Mouse (Mus musculus) kidney, postnatal 0 days (tissue): ENCODE data around the gene Gnat2. TPM values are rescaled to one million over a fixed set of nuclear protein-coding genes. Genes with fewer than 3 reads are reported as not detected.

Source experiments
- ATAC-seq: fragments of 200-750 bp; cut with Nextera tagmentation; replicated peaks from 2 replicates; pipeline ENCODE4 v1.8.0; 2017; ENCODE audit warnings: low read depth, moderate number of reproducible peaks, moderate TSS enrichment, moderate library complexity; ENCODE audit not compliant: low FRiP score
- DNase-seq: peaks from one replicate; pipeline ENCODE4 v3.0.0-alpha.2; 2016; ENCODE audit warnings: low spot score
- H3K27ac ChIP-seq: fragments of 300-500 bp; sonication (generic); 2 replicates; pipeline ENCODE4 v1.5.1; 2014; ENCODE audit warnings: mild to moderate bottlenecking
- H3K27me3 ChIP-seq: fragments of 300-500 bp; sonication (generic); 2 replicates; pipeline ENCODE4 v1.6.1; 2014; ENCODE audit warnings: low read length, mixed read lengths; ENCODE audit not compliant: insufficient read depth
- H3K36me3 ChIP-seq: fragments of 300-500 bp; sonication (generic); 2 replicates; pipeline ENCODE4 v1.6.1; 2014; ENCODE audit warnings: low read length, mixed read lengths; ENCODE audit not compliant: insufficient read depth
- H3K4me1 ChIP-seq: fragments of 300-500 bp; sonication (generic); replicated peaks from 2 replicates; pipeline ENCODE4 v1.6.1; 2014; ENCODE audit warnings: antibody characterized with exemption, low read length, mixed read lengths; ENCODE audit not compliant: insufficient read depth
- H3K4me2 ChIP-seq: fragments of 300-500 bp; sonication (generic); 2 replicates; pipeline ENCODE4 v1.6.1; 2014; ENCODE audit warnings: mild to moderate bottlenecking, low read length, moderate library complexity, mixed read lengths
- H3K4me3 ChIP-seq: fragments of 300-500 bp; sonication (generic); replicated peaks from 2 replicates; pipeline ENCODE4 v1.5.1; 2014; ENCODE audit warnings: low read depth, low read length
- H3K9ac ChIP-seq: fragments of 300-500 bp; sonication (generic); 2 replicates; pipeline ENCODE4 v1.6.1; 2014; ENCODE audit warnings: low read depth, low read length
- H3K9me3 ChIP-seq: fragments of 300-500 bp; sonication (generic); replicated peaks from 2 replicates; pipeline ENCODE4 v1.6.1; 2016; ENCODE audit warnings: low read length, inconsistent platforms, mixed read lengths
- CTCF ChIP-seq: IDR thresholded peaks from 2 replicates; pipeline ENCODE4 v1.5.1; 2016; ENCODE audit warnings: antibody characterized with exemption, low read depth, mild to moderate bottlenecking, moderate library complexity
- WGBS: fragments of 180-500 bp; shearing (Covaris S2); extraction: QIAGEN DNeasy Blood & Tissue Kit; methylation state at CpG from one replicate; pipeline ENCODE4 v1.1.7; 2014; 5-methylcytosine and 5-hydroxymethylcytosine counted together
- polyA plus RNA-seq: library from polyadenylated mRNA; unstranded; fragments of >200 nt; fragmentation: Nextera tagmentation; extraction: Ambion mirVana; gene quantifications from 2 replicates; pipeline ENCODE4 v1.2.1, GENCODE M21; 2015

The Gnat2 gene
- polyA plus RNA-seq, 1 experiment from 2014 or later, result 1.2 TPM

- Histone ChIP-seq H3K9ac (no peak overlapping the region), H3K9me3 (no peaks in the 10 kb centered on the region), H3K4me2 (no peak overlapping the region), H3K36me3 (no peaks in the 10 kb centered on the region), H3K27me3 (no peaks in the 10 kb centered on the region), H3K27ac (no peak overlapping the region), H3K4me3 (no peak overlapping the region), H3K4me1 (no peaks in the 10 kb centered on the region)
- ATAC-seq (no peak), DNase-seq (no peak)
- 78% methylated on average over 8 of the region's 8 CpGs for WGBS
- no peak for TF ChIP-seq CTCF
These were observed 29.9 kb upstream of the Gnat2 start for GRCm38 (mm10) chr3:108062648-108063047.

GRCm38 (mm10) chr3:108064672-108065071 lies 27.9 kb upstream of the Gnat2 start:
- ATAC-seq, result no peak
- H3K4me3 ChIP-seq, result no peak overlapping the region

DNA sequence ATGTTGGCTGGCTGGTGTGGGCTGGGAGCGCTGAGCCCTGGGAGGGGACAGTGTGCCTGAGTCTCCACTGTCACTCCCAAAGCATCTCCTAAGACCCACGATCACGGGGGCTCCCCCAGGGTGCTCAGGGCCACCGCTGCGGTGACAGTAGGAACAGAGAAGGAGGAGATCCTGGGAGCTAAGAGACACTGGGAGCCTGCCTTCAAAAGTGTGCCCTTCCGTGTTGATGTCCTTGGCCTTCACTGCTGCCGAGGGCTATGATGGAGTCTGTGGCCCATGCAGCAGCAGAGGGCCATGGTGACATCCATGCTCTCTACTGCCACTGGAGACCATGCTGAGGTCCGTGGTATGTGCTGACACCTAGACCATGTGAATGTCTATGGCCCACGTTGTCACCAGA lies 27.0 kb upstream of the Gnat2 start:
- Histone ChIP-seq H3K27me3 (no peaks in the 10 kb centered on the region), H3K27ac (no peak overlapping the region), H3K9ac (no peak overlapping the region), H3K4me1 (no peaks in the 10 kb centered on the region; the same call in 1 of the 2 replicates), H3K9me3 (no peaks in the 10 kb centered on the region), H3K36me3 (no peaks in the 10 kb centered on the region), H3K4me2 (no peak overlapping the region), H3K4me3 (no peak overlapping the region)
- 82% methylated on average over 9 of the region's 9 CpGs for WGBS
- no peak for TF ChIP-seq CTCF
- DNase-seq (no peak), ATAC-seq (no peak)

More at GRCm38 (mm10) chr3:108064672-108065071, 27.9 kb upstream of the Gnat2 start:
- H3K27me3 ChIP-seq, result no peaks in the 10 kb centered on the region
- TF ChIP-seq CTCF, result no peak
- no peaks in the 10 kb centered on the region for H3K9me3 ChIP-seq
- 58% methylated on average over 4 of the region's 4 CpGs for WGBS
- no peak overlapping the region for H3K4me2 ChIP-seq
- no peak overlapping the region for H3K9ac ChIP-seq
- no peaks in the 10 kb centered on the region for H3K36me3 ChIP-seq
- no peak for DNase-seq
- no peak overlapping the region for H3K27ac ChIP-seq
- H3K4me1 ChIP-seq, result no peaks in the 10 kb centered on the region; the same call in 1 of the 2 replicates

DNA sequence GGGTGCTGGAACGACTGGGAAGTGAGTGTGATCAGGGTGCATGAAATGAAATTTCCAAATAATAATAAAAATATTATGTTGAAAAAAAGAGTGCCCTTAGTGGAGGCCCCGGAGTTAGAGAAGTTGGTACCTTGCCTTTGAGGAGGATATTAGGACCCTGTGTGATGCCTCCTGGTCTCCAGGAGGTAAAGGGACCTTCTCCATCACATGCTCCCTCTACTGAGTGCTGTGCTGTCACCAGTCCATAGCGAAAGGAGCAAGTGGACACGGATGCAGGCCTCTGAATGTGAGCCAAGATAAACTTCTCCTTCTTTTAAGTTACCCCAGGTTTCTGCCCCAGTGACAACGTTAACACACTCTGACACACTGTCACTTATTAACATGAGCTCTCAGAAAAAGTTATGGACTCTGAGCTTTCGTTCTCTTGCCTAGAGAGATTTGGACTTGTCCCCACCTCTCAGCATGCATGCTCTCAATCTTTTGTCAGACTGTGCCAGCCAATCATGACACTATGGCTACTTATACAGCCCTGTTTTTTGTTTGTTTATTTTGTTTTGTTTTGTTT lies 25.1 kb upstream of the Gnat2 start:
- no peak overlapping the region for H3K27ac ChIP-seq
- 28% methylated on average over 6 of the region's 6 CpGs for WGBS
- no peak overlapping the region for H3K4me3 ChIP-seq
- H3K4me1 ChIP-seq, result no peaks in the 10 kb centered on the region; the same call in 1 of the 2 replicates
- peak; percentile 35 for DNase-seq
- H3K4me2 ChIP-seq, result no peak overlapping the region
- peak; percentile 52 for ATAC-seq
- no peaks in the 10 kb centered on the region for H3K27me3 ChIP-seq
- no peaks in the 10 kb centered on the region for H3K36me3 ChIP-seq
- no peaks in the 10 kb centered on the region for H3K9me3 ChIP-seq
- no peak overlapping the region for H3K9ac ChIP-seq
- no peak for TF ChIP-seq CTCF

DNA sequence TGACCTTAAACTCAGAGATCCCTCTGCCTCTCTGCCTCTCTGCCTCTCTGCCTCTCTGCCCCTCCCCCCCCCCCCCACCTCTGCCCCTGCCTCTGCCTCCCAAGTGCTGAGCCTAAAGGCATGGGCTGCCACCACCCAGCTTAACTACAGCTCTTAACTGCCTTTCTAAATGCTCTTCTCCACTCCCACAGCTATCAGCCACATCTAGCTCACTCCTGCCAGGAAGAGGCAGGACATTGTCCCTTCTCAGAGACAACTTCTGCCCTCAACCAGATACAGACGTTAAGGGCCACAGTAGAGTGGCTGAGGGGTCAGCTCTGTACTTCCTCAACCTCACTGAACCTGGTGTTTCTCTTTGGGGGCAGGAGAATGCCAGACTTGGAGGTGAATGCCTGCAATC lies 23.8 kb upstream of the Gnat2 start:
- H3K9me3 ChIP-seq, result no peaks in the 10 kb centered on the region
- ATAC-seq, result no peak
- no peak for TF ChIP-seq CTCF
- no peaks in the 10 kb centered on the region for H3K27me3 ChIP-seq
- 0 out of 2 replicates have a peak, but pooled peaks cover under 1% of the 10 kb centered on the region for H3K36me3 ChIP-seq
- no peaks in the 10 kb centered on the region; the same call in 1 of the 2 replicates for H3K4me1 ChIP-seq
- no peak overlapping the region for H3K4me3 ChIP-seq
- peak overlapping the region; percentile 52; the same call in 1 of the 2 replicates for H3K27ac ChIP-seq
- no peak overlapping the region for H3K9ac ChIP-seq
- no peak for DNase-seq
- H3K4me2 ChIP-seq, result no peak overlapping the region
- 13% methylated on average over 1 of the region's 1 CpGs for WGBS

- ATAC-seq (no peak), DNase-seq (peak; percentile 28)
- H3K4me1 ChIP-seq, result no peaks in the 10 kb centered on the region; the same call in 1 of the 2 replicates
- WGBS, result 56% methylated on average over 13 of the region's 13 CpGs
- no peak overlapping the region for H3K4me2 ChIP-seq
- no peak overlapping the region for H3K4me3 ChIP-seq
- no peaks in the 10 kb centered on the region for H3K9me3 ChIP-seq
- H3K27me3 ChIP-seq, result no peaks in the 10 kb centered on the region
- H3K9ac ChIP-seq, result no peak overlapping the region
- H3K36me3 ChIP-seq, result 0 out of 2 replicates have a peak, but pooled peaks cover 6% of the 10 kb centered on the region
- TF ChIP-seq CTCF, result no peak
- H3K27ac ChIP-seq, result peak overlapping the region; percentile 52; the same call in 1 of the 2 replicates
These were observed 23.2 kb upstream of the Gnat2 start for GRCm38 (mm10) chr3:108069231-108069870.
